Mouse (Mus musculus): ENCODE measurements at regions not wholly inside any gene's neighbourhood (a gene's known extent, or its start where the extent isn't known, plus 50 kb on each side); places are given as distances from the start of the nearest gene placed in this dataset.

DNA sequence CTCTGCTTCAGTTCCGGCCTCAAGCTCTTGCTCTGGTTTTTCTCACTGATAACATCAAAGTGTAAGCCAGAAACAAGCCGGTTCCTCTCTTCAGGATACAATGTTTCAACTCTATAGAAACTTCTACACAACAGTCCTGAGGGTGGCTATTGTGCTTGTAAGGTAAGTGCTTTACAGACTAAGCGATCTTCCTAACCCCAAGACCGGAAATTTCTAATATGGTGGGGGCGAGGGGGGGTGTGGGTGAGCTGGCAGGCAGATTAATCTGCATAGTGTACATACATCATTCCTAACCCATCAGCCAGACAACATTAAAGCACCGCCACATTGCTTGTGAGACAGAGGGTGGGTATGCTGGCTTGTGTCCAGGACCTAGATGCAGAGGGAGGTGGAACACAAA lies 200.8 kb downstream of the Uaca start:
- TF ChIP-seq CTCF (IDR thresholded peaks at IDR 0.05; ENCODE audit: low read depth, low read length) = no peak
- TF ChIP-seq POLR2A (IDR thresholded peaks at IDR 0.05; ENCODE audit: borderline replicate concordance, low read depth, low read length) = no peak

Data from bone marrow macrophage, adult 2 months (primary cell).